Mouse (Mus musculus) thymus, postnatal 10 days (tissue): ENCODE measurements around the gene Ppp1r7.
A peak's percentile ranks its signal among the peaks of the same experiment; 100 is the strongest.
"Not testable (repeated sequence)": the region's sequence is repeated elsewhere in the genome, so short reads cannot be mapped to it uniquely, and the experiment has no call there.

Source experiments
- DNase-seq, 2 experiments: peaks; one replicate each; pipeline ENCODE4 v3.0.0; 2021; ENCODE audit warnings: low spot score in 2 of 2

Gene Ppp1r7

DNA sequence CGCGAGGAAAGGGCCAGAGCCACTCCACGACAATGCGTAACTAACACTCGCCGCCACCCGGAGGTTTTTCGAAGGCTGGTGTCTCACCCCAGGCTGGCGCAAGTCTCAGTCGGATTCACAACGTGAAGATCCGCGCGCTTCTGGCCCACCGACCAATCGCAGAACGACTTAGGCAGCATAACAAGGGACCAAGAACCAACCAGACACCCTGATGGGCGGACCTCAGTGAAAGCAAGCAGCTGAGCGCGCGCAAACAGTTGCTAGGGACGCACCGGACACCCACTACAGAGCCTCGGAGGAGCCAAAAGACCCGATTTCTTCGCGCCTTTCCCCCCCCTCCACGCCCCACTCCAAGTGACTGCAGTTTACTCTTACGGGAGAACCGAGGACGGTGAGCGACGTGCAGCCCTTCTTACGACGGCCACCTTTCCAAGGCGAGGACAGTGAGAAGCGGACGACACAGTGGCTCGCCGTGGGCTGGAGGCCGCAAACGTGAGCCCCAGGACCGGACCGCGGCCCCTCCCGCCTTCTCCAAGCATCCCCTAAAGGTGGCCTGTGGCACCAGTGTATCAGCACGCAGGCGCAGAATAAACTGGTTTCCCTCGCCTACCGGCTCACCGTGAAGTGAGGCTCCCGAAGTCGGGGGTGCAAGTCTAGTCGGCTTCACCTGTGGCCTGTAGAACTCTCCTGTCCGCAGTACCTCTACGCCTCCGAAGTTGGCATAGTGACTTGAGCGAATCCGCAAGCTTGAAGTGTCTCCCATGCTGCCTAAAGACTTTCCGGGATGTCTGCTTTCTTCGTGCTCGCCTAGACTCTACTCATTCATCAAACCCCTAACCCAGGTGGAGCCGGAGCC, at the start of gene Ppp1r7, which contains the start of gene Pask:
TSS of gene Ppp1r7 (plus strand) at position 207 of the 856 bp plus-strand sequence.
TSS of gene Pask (minus strand) at position 835 of the 856 bp plus-strand sequence.
- DNase-seq, result peak; percentile 91 to 92

DNA sequence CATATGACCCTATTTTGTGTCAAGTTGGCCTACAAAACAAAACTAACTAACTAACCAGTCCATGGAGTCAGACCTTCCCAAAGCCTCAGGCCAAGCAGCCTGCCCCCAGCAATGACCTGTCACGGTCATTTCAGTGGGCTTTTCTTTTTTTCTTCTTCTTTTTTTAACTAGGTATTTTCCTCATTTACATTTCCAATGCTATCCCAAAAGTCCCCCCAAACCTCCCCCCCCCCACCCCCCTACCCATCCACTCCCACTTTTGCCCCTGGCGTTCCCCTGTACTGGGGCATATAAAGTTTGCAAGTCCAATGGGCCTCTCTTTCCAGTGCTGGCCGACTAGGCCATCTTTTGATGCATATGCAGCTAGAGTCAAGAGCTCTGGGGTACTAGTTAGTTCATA, 48.2 kb upstream of the Ppp1r7 start:
- not testable (repeated sequence) for DNase-seq

DNA sequence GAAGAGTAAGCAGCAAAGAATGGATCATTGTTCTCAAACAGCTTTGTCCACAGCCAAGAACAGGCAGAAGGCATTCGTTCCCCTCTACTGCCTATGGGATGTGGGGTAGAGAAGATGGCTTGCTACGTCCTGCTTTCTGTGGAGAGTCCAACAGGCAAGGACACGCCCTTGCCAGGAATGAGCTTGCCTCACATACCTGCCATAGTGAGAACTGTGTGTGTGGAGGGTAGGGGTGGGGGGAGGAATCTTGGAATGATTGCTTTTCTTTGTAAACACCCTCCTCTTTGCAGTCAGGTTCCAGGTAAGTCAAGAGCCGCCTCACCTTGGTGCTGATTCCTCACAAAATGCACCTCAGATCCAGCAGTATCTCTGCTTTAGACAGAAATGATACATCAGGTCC, 42.9 kb upstream of the Ppp1r7 start:
- no peak for DNase-seq

DNA sequence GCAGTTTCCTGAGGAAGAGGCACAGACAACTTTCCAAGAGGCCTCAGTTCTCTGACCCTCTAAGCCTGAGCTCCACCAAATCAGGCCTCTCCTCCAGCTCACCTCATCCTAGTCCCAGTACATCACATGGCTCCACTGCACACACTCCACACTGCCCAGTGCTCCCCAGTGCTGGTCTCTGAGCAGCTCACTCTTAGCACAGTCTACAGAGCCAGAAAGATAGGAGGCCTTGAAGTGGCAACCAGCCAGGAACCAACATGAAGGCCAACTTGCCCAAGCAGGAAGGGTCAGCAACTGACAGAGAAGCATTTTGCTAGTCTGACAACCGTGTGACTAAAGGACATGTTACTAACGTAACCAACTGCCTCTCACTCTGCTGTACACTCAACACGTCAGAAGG, 42.1 kb upstream of the Ppp1r7 start:
- no peak for DNase-seq

DNA sequence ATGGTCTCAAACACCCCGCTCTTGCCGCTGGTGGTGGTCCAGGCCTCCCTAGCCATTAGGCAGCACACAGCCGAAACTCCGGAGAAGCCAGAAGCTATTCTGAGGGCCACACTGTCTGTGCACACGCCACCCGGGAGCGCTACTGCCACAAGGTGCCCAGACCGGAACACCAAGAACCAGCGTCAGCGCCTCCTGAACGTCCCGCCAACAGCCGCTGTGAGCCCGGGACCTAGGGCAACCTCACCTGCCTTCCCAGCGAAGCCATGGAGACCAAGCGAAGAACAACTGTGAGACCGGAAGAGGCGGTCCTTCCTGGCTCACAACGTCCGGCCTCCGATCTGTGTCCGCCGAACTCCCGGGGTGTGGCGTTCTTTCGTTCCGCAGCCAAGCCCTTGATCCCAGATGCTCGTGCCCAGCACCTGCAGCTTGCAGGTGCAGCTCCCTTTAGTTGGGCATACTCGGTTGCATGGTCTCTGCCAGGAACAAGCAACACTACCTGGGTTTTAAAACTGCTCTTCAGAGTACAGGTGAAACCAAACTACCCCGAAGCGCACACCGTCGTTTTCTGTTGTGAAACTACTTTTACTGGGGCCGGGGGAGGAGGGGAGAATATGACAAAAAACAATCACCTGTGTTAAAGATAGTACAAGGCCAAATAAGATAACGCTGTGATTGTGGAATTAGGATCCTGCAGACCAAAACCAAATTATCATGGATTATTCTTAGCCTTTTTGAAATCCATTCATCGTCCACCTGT, 36.9 kb upstream of the Ppp1r7 start, which contains the start of gene Mterf4:
TSS of gene Mterf4 (minus strand) at position 335 of the 757 bp plus-strand sequence.
- DNase-seq, result peak; percentile 66 to 76

DNA sequence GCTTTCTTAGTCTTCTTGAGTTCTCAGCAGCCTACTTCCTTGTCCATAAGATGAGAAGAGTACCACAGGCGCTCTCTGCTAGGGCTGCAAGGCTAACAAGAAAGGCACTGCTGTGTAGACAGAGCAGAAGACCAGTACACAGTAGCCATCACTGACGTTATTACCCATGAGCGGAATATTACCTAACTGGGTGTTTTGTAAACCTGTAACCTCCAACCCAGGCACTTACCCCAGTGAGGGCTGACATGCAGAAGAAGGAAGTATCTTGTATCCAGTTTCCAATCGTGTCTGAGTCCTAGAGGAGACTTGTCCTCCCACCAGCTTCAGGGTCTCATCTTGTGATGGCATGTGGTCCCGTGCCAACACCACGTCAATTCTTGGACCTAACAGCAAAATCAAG, 18.7 kb upstream of the Ppp1r7 start:
- DNase-seq, result no peak

DNA sequence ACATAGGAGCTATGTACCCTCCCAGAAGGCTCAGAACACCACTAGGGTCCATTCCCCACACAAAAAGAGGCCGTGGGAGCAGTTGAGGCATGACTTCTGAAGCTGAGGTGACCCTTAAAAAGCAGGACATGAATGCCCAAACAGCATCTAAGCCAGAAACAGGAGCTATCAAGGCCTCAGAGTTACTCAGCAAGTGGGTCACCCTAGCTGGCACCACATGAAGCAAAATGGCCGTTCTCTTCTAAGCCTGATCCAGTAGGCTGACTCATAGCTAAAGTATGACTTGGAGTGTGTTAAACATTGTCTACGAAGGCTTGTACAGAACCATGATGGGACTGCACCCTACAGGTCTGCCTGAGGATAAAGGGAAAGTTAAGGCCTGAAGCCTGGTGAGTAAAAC, 16.2 kb upstream of the Ppp1r7 start:
- no peak for DNase-seq

DNA sequence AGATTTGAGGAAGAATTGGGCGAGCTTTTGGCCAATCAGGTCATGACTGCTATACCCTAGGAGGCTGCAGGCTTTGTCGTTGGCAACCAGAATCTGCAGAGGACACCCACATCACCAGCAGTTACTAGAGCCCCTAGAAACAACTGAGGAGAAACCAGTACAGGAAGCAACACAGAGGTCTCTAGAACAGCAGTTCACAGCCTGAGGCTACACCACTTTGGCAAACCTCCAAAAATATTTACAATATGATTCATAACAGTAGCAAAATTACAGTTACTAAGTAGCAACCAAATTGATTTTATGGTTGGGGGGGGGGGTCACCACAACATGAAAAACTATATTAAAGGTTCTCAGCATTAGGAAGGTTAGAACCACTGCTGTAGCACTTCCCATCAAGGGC, 8.0 kb upstream of the Ppp1r7 start:
- no peak for DNase-seq

DNA sequence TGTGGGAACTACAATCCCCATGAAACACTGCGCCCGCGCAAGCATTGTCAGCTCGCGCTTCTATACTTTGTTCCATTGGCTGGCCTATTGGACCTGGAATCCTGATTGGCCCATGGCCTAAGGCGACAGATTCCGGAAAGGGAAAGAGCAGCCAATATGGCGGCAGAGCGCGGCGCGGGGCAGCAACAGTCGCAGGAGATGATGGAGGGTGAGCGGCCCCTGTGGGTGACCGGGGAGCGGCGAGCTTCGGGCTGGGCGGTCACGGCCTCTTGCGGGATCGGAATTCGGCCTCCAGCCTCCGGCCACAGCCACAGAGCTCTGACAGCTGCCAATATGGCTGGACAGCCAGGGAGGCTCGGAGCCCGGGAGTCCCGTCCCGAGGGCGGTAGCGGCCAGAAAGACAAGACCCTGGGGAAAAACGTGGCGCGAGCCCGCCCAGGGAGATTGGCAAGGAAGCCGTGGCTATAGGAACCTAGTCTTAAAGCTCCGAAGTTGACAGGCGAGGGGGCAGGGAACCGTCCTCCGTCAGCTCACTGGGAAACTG, 922 bp downstream of the Ppp1r7 start:
- DNase-seq, result peak; percentile 89 to 90

DNA sequence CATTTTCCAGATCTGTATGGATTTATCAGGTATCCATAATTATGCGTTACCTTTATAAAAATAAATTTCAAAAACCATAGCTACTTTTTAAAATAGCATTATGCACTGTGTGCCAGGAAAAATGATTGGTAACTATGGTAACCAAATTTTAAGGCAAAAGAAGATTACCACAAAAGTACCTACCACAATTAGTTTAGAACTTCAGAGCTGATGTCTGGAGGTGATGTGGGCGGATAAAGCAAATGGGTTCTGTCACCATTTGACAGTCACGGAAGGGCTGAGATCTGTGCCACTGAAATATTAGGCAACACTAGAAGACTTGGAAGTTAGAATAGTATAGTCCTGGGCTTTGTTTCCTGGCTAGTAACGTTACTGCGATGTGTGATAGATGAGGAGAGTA, 4.5 kb downstream of the Ppp1r7 start:
- no peak for DNase-seq

DNA sequence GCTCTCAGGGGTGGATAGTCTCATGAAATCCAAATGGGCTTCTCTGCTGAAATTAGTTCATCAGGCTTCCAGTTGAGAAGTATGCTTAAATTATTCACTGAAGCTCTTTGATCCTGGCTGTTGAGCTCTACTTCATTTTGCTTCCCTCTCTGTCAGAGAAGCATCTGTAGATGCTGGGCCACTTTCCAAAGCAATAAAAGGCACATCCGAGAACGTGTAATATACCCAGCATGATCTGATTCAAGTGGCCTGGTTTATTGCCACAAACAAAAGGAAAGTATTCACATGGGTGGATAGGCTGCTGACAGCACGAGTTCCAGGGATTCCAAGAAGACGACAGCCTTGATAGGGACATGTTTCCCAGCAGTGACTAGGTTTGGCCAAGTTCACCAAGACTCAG, 7.0 kb downstream of the Ppp1r7 start:
- DNase-seq, result no peak

DNA sequence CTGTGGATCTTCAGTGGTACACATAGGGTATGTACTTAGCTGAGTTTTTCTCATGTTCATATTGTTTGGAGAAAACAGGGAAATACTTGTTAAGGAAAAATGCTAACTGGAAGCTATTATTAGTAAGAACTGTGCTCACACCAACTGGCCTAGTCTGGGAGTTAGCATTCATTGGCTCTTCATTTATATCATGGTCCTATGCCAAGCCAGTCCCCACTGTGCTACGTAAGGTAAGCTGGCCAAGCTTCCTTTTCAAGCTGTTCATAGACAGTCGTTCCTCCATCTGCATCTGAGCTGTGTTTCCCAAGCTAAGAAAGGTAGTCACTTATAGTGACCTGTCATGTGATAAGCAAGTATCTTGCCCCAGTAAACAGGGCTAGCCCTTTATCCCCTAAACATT, 10.1 kb downstream of the Ppp1r7 start:
- DNase-seq, result no peak

DNA sequence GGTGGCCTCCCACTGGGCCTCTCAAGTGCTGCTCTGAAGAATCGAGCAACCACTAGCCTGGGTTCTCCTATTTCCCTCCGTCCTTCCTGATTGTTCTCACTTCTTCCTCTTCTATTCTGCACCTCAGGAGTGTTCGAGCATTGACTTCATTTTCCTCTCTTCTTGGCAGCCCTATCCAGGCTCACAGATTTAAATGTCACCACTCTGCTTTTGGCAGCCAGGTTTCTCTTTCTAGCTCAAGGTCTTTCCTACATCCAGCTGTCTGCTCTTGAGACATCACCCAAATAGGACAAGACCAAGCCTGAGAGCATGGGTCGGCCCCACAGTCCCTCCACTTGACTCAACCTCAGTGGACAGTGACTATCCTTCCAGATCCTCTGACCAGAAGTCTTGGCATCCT, 20.0 kb downstream of the Ppp1r7 start:
- DNase-seq, result no peak

DNA sequence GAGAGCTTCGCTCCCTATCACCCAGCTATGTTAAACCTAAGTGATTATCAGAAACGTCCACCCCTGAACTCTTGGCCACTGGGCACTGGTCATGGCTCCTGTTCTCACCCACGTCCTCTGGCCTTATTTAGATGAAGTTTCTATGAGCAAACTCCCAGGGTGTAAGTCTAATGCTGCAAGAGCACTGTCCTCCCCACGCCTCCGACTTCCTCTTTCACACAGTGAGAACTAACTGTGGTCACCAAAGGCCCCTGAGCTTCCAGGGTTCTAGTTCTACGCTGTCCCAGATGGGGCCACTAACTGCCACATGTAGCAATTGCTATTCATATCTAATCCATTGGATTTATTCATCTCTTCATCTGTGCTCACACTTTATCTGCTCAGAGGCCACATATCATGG, 23.0 kb downstream of the Ppp1r7 start:
- DNase-seq, result no peak

DNA sequence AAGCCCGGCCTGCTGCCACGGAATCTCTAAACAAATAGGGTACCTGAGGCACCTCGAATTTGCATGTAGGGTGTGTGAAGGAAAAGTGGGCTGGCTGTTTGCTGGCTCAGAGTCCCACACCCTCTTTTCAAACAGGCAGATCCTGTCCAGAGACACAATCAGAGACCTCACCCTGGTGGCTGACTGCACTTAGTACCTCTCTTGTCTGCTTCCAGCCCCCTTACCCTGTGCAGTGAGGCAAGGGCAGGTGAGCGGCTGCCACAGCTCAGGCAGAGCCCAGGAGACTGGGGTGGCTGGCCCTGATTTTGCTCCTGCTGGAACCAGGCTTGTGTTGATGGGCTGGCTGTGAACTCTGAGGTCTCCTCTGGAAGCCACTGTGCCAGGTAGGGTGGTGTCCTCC, 31.0 kb downstream of the Ppp1r7 start, which contains the start of gene Ano7:
TSS of gene Ano7 (plus strand) at position 266 of the 400 bp plus-strand sequence.
- DNase-seq, result no peak

DNA sequence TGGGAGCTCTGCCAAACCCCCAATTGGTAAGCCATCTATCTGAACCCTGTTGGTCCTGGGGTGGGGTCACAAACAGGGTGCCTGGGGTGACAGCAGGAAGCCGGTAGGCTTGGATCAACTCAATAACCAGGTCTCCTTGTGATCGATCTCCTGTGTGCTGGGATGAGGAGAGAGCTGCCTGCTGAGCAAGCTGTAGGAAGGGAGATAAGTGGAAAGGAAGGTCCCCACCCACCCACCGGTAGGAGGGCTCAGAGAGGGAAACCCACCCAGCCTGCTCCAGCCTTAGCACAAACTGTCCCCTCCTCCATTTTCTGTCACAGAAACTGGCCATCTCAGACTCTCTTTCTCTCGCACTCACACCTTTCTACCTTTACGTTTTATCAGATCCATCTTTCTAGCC, 34.7 kb downstream of the Ppp1r7 start:
- no peak for DNase-seq

DNA sequence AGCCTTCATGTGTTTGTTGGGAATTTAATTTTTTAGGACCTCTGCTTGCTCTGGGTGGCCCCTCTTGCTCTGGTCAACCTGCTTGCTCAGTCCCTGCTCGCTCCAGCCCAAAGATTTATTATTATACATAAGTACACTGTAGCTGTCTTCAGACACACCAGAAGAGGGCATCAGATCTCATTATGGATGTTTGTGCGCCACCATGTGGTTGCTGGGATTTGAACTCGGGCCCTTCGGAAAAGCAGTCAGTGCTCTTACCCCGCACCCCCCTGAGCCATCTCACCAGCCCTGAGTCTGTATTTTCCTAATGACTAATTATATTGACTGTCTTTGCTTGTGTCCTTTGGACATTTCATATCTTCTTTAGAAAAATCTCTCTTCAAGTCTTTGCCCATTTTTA, 36.5 kb downstream of the Ppp1r7 start:
- DNase-seq, result no peak

DNA sequence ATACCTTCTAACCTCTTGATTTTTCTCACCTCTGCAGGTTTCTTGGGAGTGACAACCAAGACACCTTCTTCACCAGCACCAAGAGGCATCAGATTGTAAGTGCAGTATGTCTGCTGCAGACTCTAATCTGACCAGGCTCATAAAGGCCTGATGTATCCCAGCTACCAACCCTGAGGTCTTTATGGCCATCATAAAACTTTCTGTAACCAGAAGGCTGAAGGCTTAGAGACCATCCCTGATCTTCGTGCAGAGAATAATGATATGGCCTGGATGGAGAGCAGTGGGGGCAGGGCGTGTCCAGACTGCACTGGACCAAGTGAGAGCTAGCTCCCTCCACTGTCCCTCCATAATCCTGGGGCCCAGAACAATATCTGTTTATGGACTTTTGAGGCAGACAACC, 44.5 kb downstream of the Ppp1r7 start:
- no peak for DNase-seq

DNA sequence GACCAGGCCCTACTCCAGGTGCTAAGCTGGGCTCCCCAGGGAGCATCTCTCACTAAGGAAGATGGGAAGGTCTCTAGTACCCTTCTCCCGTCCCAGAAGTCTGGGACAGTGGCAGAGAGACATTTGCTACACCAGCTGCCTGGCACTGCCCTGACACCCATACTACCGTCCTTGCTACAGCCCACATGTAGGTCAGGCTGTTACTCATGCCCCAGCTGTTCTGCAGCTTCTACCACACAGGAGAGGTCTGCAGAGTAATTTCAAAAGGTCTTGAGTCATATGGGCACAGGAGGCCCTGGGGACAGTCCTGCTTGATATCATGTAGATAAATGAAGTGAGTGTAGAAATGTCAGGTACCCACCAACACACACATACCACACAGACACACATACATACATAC, 46.3 kb downstream of the Ppp1r7 start:
- no peak for DNase-seq

DNA sequence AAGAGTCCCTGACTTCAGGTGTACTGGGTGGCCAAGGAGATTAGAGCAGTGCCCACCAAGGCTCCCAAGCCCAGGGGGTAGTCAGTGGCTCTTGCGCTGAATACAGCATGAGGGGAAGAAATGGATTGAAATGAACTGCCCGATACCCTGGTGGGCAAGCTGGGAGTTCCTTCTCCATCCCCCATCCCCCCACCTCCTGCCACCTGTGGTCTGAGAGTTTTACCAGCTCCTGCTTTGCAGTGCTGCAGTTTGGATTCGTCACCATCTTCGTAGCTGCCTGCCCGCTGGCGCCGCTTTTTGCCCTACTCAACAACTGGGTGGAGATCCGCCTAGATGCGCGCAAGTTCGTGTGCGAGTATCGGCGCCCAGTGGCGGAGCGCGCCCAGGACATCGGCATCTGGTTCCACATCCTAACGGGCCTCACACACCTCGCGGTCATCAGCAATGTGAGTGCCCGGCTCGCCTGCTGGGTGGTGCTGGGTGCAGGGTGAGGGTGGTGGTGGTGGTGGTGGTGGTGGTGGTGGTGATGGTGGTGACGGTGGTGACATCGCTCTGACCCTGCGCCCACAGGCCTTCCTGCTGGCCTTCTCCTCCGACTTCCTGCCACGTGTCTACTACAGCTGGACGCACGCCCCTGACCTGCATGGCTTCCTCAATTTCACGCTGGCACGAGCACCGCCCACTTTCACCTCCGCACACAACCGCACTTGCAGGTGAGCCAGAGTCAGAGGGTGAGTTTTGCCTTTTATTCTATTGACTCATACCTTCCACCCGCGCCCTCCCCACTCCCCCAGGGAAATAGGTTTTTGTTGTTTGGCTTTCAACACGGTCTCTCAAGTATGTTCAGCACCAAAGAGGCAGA, 58.8 kb downstream of the Ppp1r7 start:
- no peak for DNase-seq

DNA sequence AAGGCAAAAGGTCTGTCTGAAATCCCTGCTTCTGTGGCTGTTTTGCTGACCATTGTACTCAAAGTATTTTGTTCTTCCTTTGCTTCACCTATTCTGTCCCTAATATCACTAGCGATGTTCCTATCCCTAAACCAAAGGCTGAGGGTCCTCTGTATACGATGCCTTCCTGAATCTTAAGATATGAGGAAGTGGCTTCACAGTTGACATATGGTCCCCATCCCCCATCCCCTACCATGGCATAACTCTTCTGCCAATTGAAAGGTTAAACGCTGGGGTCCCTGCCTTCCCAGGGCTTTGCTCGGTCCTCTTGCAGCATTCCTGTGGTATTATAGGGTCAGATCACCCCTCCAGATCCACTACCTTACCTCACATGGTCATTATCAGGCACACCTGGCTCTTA, 60.7 kb downstream of the Ppp1r7 start:
- DNase-seq, result no peak
